Mouse (Mus musculus): ENCODE data around the gene Epb41l3.

DNA sequence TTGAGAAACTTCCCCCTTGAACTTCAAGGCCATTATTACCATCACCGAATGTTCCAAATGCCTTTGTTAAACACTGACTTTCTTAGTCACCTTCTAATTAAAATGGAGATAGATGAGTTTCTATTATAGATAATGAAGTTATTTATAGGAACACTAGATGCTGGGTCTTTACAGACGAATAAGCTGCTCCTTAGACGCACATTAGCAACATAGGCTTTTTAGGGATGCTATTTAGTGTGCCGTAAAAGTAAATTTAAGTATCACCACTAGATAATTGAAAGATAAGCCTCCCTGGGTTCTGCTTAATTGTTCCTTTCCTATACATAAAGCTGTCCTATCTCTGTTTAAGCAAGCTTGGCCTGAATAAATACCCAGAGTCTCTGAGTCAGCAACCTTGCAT is 226.1 kb downstream of the Epb41l3 start:
- no peak for TF ChIP-seq CTCF (IDR thresholded peaks at IDR 0.05; ENCODE audit: low read depth)
- no peak for TF ChIP-seq EP300 (IDR thresholded peaks at IDR 0.05; ENCODE audit: low read depth)
